11 mouse cellular contexts compared by ENCODE assay signal in genomic region chr13:51409936-51410481, GRCm38 (mm10). TPM values are rescaled to one million over a fixed set of nuclear protein-coding genes. Genes with fewer than 3 reads are reported as not detected.
DNase-seq lines count a peak whose midpoint lies in the region; ATAC-seq and TF ChIP-seq lines count a peak whose summit lies in the region.
"Had no signal": no experiment of that assay in that cellular context is flagged by ENCODE, and none has a peak within 500 bp of the region (broad histone marks: within the 10 kb centered on the region; RNA-seq: fewer than 3 reads in every experiment).

No protein-coding gene starts in this region.

- no peak for TF ChIP-seq CTCF in liver, postnatal 0 days (IDR thresholded peaks at IDR 0.05; ENCODE audit: low read depth)

- 0 out of 2 replicates have a peak overlapping the region, but pooled peaks have one; percentile 6 for H3K27ac ChIP-seq in kidney, embryonic 16.5 days (ENCODE audit: low read length)
- H3K27ac ChIP-seq in embryonic facial prominence, embryonic 10.5 days (replicated peaks), result peak overlapping the region; percentile 89
- no peak overlapping the region for H3K27ac ChIP-seq in forebrain, embryonic 13.5 days
- no peak overlapping the region for H3K27ac ChIP-seq in liver, postnatal 0 days (ENCODE audit: low read depth)
- H3K27ac ChIP-seq: liver, embryonic 14.5 days had no signal

- peaks cover 4% of the 10 kb centered on the region; the same call in 1 of the 2 replicates for H3K36me3 ChIP-seq in kidney, embryonic 16.5 days (ENCODE audit: insufficient read depth, low read length)
- H3K36me3 ChIP-seq in embryonic facial prominence, embryonic 10.5 days (replicated peaks), result peaks cover 22% of the 10 kb centered on the region
- H3K36me3 ChIP-seq in forebrain, embryonic 13.5 days (ENCODE audit: poor library complexity, severe bottlenecking), result 0 out of 2 replicates have a peak, but pooled peaks cover 6% of the 10 kb centered on the region
- no peaks in the 10 kb centered on the region for H3K36me3 ChIP-seq in liver, postnatal 0 days (replicated peaks; ENCODE audit: insufficient read depth, low read length)

- peaks cover 3% of the 10 kb centered on the region; the same call in 1 of the 2 replicates for H3K27me3 ChIP-seq in kidney, embryonic 16.5 days (ENCODE audit: insufficient read depth, low read length)
- H3K27me3 ChIP-seq in embryonic facial prominence, embryonic 10.5 days (replicated peaks; ENCODE audit: low read depth, poor library complexity, severe bottlenecking), result peaks cover 46% of the 10 kb centered on the region
- H3K27me3 ChIP-seq in forebrain, embryonic 13.5 days, result peaks cover 13% of the 10 kb centered on the region
- peaks cover 25% of the 10 kb centered on the region for H3K27me3 ChIP-seq in liver, postnatal 0 days (ENCODE audit: insufficient read depth, low read length)
- H3K27me3 ChIP-seq: Patski had no signal

- H3K4me3 ChIP-seq in kidney, embryonic 16.5 days (ENCODE audit: low read length), result peak overlapping the region; percentile 64
- peak overlapping the region; percentile 70 for H3K4me3 ChIP-seq in embryonic facial prominence, embryonic 10.5 days
- H3K4me3 ChIP-seq in forebrain, embryonic 13.5 days, result no peak overlapping the region; the same call in 1 of the 2 replicates
- H3K4me3 ChIP-seq in liver, postnatal 0 days (ENCODE audit: low read depth, low read length), result no peak overlapping the region

- no peaks in the 10 kb centered on the region; the same call in 1 of the 2 replicates for H3K9me3 ChIP-seq in kidney, embryonic 16.5 days (ENCODE audit: low read length)
- peaks cover 7% of the 10 kb centered on the region for H3K9me3 ChIP-seq in embryonic facial prominence, embryonic 10.5 days
- H3K9me3 ChIP-seq in forebrain, embryonic 13.5 days (replicated peaks), result no peaks in the 10 kb centered on the region
- no peaks in the 10 kb centered on the region for H3K9me3 ChIP-seq in liver, postnatal 0 days (ENCODE audit: low read length)

- no peak for TF ChIP-seq EP300 in liver, postnatal 0 days (IDR thresholded peaks at IDR 0.05; ENCODE audit: low read depth)

- ATAC-seq in kidney, embryonic 16.5 days (ENCODE audit: low FRiP score, low TSS enrichment), result no peak
- no peak for ATAC-seq in forebrain, embryonic 13.5 days
- no peak for ATAC-seq in liver, postnatal 0 days
- ATAC-seq: Patski had no signal

- no peak for DNase-seq in kidney, adult 9 months
- DNase-seq in embryonic facial prominence, embryonic 10.5 days (ENCODE audit: low spot score), result no peak
- no peak for DNase-seq in liver, postnatal 0 days
- no peak for DNase-seq in retina, postnatal 1 day
- no peak for DNase-seq in embryo, embryonic 10.5 days (ENCODE audit: low spot score)
- DNase-seq: kidney, postnatal 36 days; thymus, adult 2 months had no signal

- WGBS in kidney, embryonic 16.5 days, result 50% methylated on average over 6 of the region's 6 CpGs
- WGBS in embryonic facial prominence, embryonic 10.5 days, result 63% methylated on average over 6 of the region's 6 CpGs
- 92% methylated on average over 6 of the region's 6 CpGs for WGBS in forebrain, embryonic 13.5 days
- WGBS in liver, postnatal 0 days (ENCODE audit: insufficient replicate concordance), result 64% methylated on average over 6 of the region's 6 CpGs

- H3K9ac ChIP-seq in kidney, embryonic 16.5 days (replicated peaks; ENCODE audit: low read length), result peak overlapping the region; percentile 49; the same call in 1 of the 2 replicates
- no peak overlapping the region for H3K9ac ChIP-seq in forebrain, embryonic 13.5 days
- H3K9ac ChIP-seq in liver, postnatal 0 days (replicated peaks), result no peak overlapping the region
- H3K9ac ChIP-seq: liver, embryonic 14.5 days had no signal

- peak overlapping the region; percentile 67 for H3K4me2 ChIP-seq in kidney, embryonic 16.5 days (replicated peaks; ENCODE audit: low read depth, low read length)
- H3K4me2 ChIP-seq in forebrain, embryonic 13.5 days, result 0 out of 2 replicates have a peak overlapping the region, but pooled peaks have one; percentile 2
- 0 out of 2 replicates have a peak overlapping the region, but pooled peaks have one; percentile 13 for H3K4me2 ChIP-seq in liver, postnatal 0 days (ENCODE audit: low read depth, low read length)

- H3K4me1 ChIP-seq in kidney, embryonic 16.5 days (ENCODE audit: insufficient read depth, low read length), result peaks cover 27% of the 10 kb centered on the region
- H3K4me1 ChIP-seq in embryonic facial prominence, embryonic 10.5 days, result peaks cover 77% of the 10 kb centered on the region
- peaks cover 22% of the 10 kb centered on the region for H3K4me1 ChIP-seq in forebrain, embryonic 13.5 days
- no peaks in the 10 kb centered on the region; the same call in 1 of the 2 replicates for H3K4me1 ChIP-seq in liver, postnatal 0 days (ENCODE audit: insufficient read depth)

RNA-seq across cellular contexts. Expression of gene S1pr3, which starts 1.6 kb away (rescaled TPM):
- 59.8 and 61.8 TPM in 2 replicates for polyA plus RNA-seq in kidney, embryonic 16.5 days (2015; fragmentation: Nextera tagmentation; extraction: Ambion mirVana)
- 50.4 and 67.6 TPM in 2 replicates for polyA plus RNA-seq in embryonic facial prominence, embryonic 10.5 days (2016; fragmentation: Nextera tagmentation; extraction: Ambion mirVana)
- polyA plus RNA-seq in forebrain, embryonic 13.5 days (2015; fragmentation: Nextera tagmentation; extraction: Ambion mirVana), result 8.5 and 9.2 TPM in 2 replicates
- polyA plus RNA-seq in liver, postnatal 0 days (2015; fragmentation: Nextera tagmentation; extraction: Ambion mirVana), result 1.3 and 1.4 TPM in 2 replicates

Comparison
In these comparisons a context has a peak if more than half of its experiments do, and no peak if none do; other contexts are left out.
1. H3K27ac ChIP-seq: peak in kidney, embryonic 16.5 days (single experiment) and embryonic facial prominence, embryonic 10.5 days (single experiment); none in forebrain, embryonic 13.5 days (single experiment) and liver, postnatal 0 days (single experiment).
2. H3K4me2 ChIP-seq: peak in every context shown above with its lines; median percentile 67 in kidney, embryonic 16.5 days; 13 in liver, postnatal 0 days; 2 in forebrain, embryonic 13.5 days.
3. H3K4me3 ChIP-seq: peak in kidney, embryonic 16.5 days (single experiment) and embryonic facial prominence, embryonic 10.5 days (single experiment); none in forebrain, embryonic 13.5 days (single experiment) and liver, postnatal 0 days (single experiment).